Mouse (Mus musculus): ENCODE data around the gene Il9.

- TF ChIP-seq CTCF (IDR thresholded peaks at IDR 0.05; ENCODE audit: extremely low read depth, insufficient read length, insufficient replicate concordance, low read depth, low read length) (no peak), POLR2A (IDR thresholded peaks at IDR 0.05; ENCODE audit: low read depth, low read length) (no peak)
Observed at GRCm38 (mm10) chr13:56501866-56502420, 19.9 kb upstream of the Il9 start.
